Mouse (Mus musculus): ENCODE data around the gene Myo1f.

The Myo1f gene

GRCm38 (mm10) chr17:33649781-33650475 lies 94.4 kb downstream of the Myo1f start:
- no peak for DNase-seq (ENCODE audit: low read depth, low spot score)
